Mouse (Mus musculus): ENCODE measurements around the gene Cdhr1.

DNA sequence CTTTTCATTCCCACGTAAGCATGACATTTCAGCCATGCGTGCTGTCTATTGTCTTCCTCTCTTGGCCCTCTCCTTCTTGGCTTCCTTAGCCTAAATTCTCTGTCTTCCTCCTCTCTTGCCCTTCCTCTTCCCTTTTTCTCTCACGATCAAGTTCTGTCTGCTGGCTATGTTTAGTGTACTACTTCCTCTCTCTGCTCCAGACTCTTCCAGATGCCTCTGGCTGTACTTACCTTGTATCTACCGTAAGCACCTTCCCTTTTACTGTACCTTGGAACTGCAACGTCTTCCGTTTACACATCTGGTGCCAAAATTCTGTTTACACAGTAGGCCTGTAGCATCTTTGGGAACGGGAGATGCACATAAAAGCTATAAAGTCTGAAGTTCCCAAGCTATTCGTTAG lies 11.3 kb upstream of the Cdhr1 start:
- no peak for TF ChIP-seq CTCF (IDR thresholded peaks at IDR 0.05; ENCODE audit: low read depth)
- no peak for TF ChIP-seq EP300 (optimal IDR thresholded peaks at IDR 0.05)

Measured in stomach, postnatal 0 days (tissue).